Mouse (Mus musculus) limb, embryonic 14.5 days (tissue): Measurements from ENCODE around the gene Cd47. TPM values are rescaled to one million over a fixed set of nuclear protein-coding genes. Genes with fewer than 3 reads are reported as not detected.

ENCODE experiments used
- ATAC-seq: fragments of 200-750 bp; cut with Nextera tagmentation; 2 replicates; pipeline ENCODE4 v1.8.0; 2017; ENCODE audit warnings: low read depth, moderate number of reproducible peaks, moderate TSS enrichment; ENCODE audit not compliant: low FRiP score
- DNase-seq: peaks from one replicate; pipeline ENCODE4 v3.0.0-alpha.2; 2015; ENCODE audit warnings: low spot score
- H3K27ac ChIP-seq: fragments of 300-500 bp; sonication (generic); replicated peaks from 2 replicates; pipeline ENCODE4 v1.5.1; 2014; ENCODE audit warnings: low read depth, mild to moderate bottlenecking, low read length, moderate library complexity, mixed read lengths
- H3K27me3 ChIP-seq: fragments of 300-500 bp; sonication (generic); 2 replicates; pipeline ENCODE4 v1.6.1; 2014; ENCODE audit warnings: low read length, mixed read lengths; ENCODE audit not compliant: control insufficient read depth, insufficient read depth
- H3K36me3 ChIP-seq: fragments of 300-500 bp; sonication (generic); 2 replicates; pipeline ENCODE4 v1.6.1; 2014; ENCODE audit warnings: mild to moderate bottlenecking, low read length, moderate library complexity, mixed read lengths; ENCODE audit not compliant: control insufficient read depth, insufficient read depth
- H3K4me1 ChIP-seq: fragments of 300-500 bp; sonication (generic); 2 replicates; pipeline ENCODE4 v1.6.1; 2014; ENCODE audit warnings: antibody characterized with exemption, low read length, mixed read lengths; ENCODE audit not compliant: control insufficient read depth, insufficient read depth
- H3K4me2 ChIP-seq: fragments of 300-500 bp; sonication (generic); replicated peaks from 2 replicates; pipeline ENCODE4 v1.6.1; 2014; ENCODE audit warnings: low read depth, mild to moderate bottlenecking, low read length, moderate library complexity; ENCODE audit not compliant: severe bottlenecking
- H3K4me3 ChIP-seq: fragments of 300-500 bp; sonication (generic); replicated peaks from 2 replicates; pipeline ENCODE4 v1.5.1; 2014; ENCODE audit warnings: low read length
- H3K9ac ChIP-seq: fragments of 300-500 bp; sonication (generic); 2 replicates; pipeline ENCODE4 v1.6.1; 2014; ENCODE audit warnings: mild to moderate bottlenecking, low read depth, low read length, moderate library complexity; ENCODE audit not compliant: severe bottlenecking
- H3K9me3 ChIP-seq: fragments of 300-500 bp; sonication (generic); 2 replicates; pipeline ENCODE4 v1.6.1; 2016; ENCODE audit warnings: low read length; ENCODE audit not compliant: control insufficient read depth
- POLR2A ChIP-seq: fragments of 200-500 bp; IDR thresholded peaks from 2 replicates; pipeline ENCODE4 v1.8.0; 2012; ENCODE audit warnings: inconsistent platforms, mild to moderate bottlenecking, moderate library complexity, borderline replicate concordance; ENCODE audit not compliant: insufficient read depth, insufficient read length; ENCODE audit errors: extremely low read depth
- WGBS: fragments of 180-500 bp; shearing (Covaris S2); extraction: QIAGEN DNeasy Blood & Tissue Kit; methylation state at CpG from one replicate; pipeline ENCODE4 v1.1.7; 2014; 5-methylcytosine and 5-hydroxymethylcytosine counted together
- polyA plus RNA-seq, 2 experiments: library from polyadenylated mRNA; depleted of rRNA in 1 of 2; stranded (reverse) in 1 of 2; unstranded in 1 of 2; fragments of >200 nt; fragmentation: Nextera tagmentation in 1 of 2; extraction: Ambion mirVana in 1 of 2; gene quantifications; 2 replicates each; pipeline versions ENCODE4 v1.2.1 to v1.2.3; 2012 to 2014

Gene Cd47
- polyA plus RNA-seq, 2 experiments: 29.5 to 91.0 TPM

DNA sequence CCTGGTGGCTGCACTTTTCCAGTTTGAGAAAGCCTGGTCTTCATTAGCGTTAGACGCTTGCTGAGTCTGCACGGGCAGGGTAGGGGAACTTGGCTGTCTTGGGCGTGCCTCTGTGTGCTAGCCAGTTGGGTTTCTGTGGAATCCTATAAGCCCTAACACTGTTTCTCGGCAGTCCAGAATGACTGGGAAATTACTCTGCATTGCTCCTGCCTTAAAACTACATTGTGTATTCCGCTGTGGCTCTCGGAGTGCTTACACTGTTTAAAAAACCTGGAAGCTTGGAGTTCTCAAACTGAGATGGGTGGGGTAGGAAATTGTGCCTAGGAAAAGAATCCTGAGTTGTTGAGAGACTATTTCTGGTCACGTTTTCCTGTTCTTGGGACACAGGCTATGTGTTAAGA, 105.3 kb downstream of the Cd47 start:
- H3K4me1 ChIP-seq: peaks cover 29% of the 10 kb centered on the region

DNA sequence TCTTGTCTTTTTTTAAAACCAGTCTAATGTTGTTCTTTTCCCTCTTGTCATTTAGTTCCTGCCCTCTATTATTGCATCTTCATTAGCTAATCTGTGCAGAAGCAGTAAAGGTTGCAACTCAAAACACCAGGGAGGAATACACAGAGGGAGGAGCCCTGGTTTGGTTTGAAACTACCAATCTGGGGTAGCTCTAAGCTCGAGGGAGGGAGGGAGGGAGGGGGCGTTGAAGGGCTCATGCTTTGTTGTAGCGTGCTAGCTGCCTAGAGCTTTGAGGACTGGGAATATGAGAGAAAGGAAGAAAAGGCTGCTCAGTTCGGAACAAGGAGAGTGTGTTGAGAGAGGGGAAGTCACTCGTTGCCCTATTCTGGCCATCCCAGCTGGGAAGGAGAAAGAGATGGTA, 105.7 kb downstream of the Cd47 start:
- WGBS: 18% methylated on average over 5 of the region's 5 CpGs
- H3K27me3 ChIP-seq: no peaks in the 10 kb centered on the region
- peaks cover 29% of the 10 kb centered on the region for H3K4me1 ChIP-seq
- peaks cover under 1% of the 10 kb centered on the region; the same call in 1 of the 2 replicates for H3K36me3 ChIP-seq
- no peak for TF ChIP-seq POLR2A
- H3K27ac ChIP-seq: peak overlapping the region; percentile 64
- H3K9me3 ChIP-seq: no peaks in the 10 kb centered on the region
- H3K4me2 ChIP-seq: no peak overlapping the region
- no peak overlapping the region for H3K9ac ChIP-seq
- DNase-seq: no peak
- ATAC-seq: no peak
- no peak overlapping the region for H3K4me3 ChIP-seq

More for the DNA sequence above, 105.3 kb downstream of the Cd47 start:
- WGBS: 7% methylated on average over 8 of the region's 8 CpGs
- Histone ChIP-seq H3K4me2 (no peak overlapping the region), H3K27me3 (no peaks in the 10 kb centered on the region), H3K9me3 (no peaks in the 10 kb centered on the region), H3K4me3 (no peak overlapping the region), H3K27ac (peak overlapping the region; percentile 64), H3K36me3 (no peaks in the 10 kb centered on the region; the same call in 1 of the 2 replicates), H3K9ac (no peak overlapping the region)
- peak; percentile 66 for DNase-seq
- ATAC-seq: peak; percentile 56
- TF ChIP-seq POLR2A: no peak

DNA sequence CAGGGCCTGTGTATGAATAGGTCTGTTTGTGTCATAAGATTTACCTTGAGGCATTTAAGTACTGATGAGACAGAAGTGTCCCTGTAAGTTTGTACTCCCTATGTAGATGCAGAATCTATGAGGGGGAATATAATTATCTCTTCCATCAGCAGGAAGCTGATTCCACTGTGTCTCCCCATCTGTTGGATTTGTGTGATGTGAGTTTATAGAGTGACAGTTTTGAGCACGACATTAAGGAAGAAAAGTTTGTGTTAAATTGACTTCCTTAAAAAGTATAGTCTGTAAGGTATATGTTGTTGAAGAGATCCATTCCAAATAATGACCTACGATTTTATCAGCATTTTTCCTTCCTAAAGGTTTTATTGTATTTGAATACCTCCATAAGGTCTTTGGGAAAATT, 106.6 kb downstream of the Cd47 start:
- no peak overlapping the region for H3K4me3 ChIP-seq
- peaks cover 29% of the 10 kb centered on the region for H3K4me1 ChIP-seq
- H3K27ac ChIP-seq: no peak overlapping the region
- no peak overlapping the region for H3K4me2 ChIP-seq
- no peaks in the 10 kb centered on the region for H3K9me3 ChIP-seq
- H3K27me3 ChIP-seq: no peaks in the 10 kb centered on the region
- TF ChIP-seq POLR2A: no peak
- DNase-seq (no peak), ATAC-seq (no peak)
- H3K9ac ChIP-seq: no peak overlapping the region
- WGBS: 78% methylated on average over 2 of the region's 2 CpGs
- 0 out of 2 replicates have a peak, but pooled peaks cover 2% of the 10 kb centered on the region for H3K36me3 ChIP-seq

DNA sequence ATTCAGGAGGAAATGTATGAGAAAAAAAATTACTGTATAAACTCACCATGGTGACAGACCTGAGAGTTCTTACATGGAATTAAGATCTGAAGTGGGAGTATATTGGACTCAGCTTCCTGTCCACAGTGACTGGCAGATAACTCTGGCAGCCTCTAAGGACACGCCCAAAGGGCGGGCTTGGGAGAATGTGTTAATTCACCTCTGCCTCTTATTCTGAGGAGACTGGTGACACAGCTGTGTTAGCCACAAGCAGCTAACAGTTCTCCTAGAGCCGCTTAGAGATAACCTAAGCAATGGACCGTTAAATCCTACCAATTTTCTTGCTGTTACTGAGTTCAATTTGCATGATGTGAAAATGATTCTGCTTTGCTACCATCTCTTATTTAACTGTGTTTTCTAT, 107.0 kb downstream of the Cd47 start:
- Histone ChIP-seq H3K9ac (no peak overlapping the region), H3K27ac (no peak overlapping the region), H3K27me3 (no peaks in the 10 kb centered on the region), H3K36me3 (0 out of 2 replicates have a peak, but pooled peaks cover 2% of the 10 kb centered on the region), H3K4me1 (peaks cover 29% of the 10 kb centered on the region), H3K9me3 (no peaks in the 10 kb centered on the region), H3K4me2 (no peak overlapping the region), H3K4me3 (no peak overlapping the region)
- DNase-seq (no peak), ATAC-seq (no peak)
- WGBS: 45% methylated on average over 4 of the region's 4 CpGs
- no peak for TF ChIP-seq POLR2A

DNA sequence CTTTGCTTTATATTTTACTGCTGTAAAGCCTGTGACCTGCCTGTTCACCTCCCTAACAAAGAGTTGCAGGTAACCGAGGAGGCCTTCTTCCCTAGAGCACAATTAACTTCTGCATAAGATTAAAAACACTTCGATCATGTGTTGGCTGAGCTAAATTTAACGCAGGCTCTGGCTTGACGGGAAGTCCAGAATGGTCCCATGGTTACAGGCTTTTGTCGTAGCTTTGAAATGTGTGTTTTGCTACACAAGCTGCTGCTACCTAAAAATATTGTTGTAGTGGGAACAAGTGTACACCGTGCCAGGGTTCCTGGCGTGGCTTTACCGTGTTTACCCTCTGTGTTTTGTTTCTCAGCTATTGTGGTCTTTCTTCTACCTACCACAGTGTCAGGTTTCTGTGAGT, 109.2 kb downstream of the Cd47 start:
- Histone ChIP-seq H3K4me1 (peaks cover 29% of the 10 kb centered on the region), H3K9me3 (no peaks in the 10 kb centered on the region), H3K9ac (no peak overlapping the region), H3K27ac (no peak overlapping the region), H3K4me3 (no peak overlapping the region), H3K27me3 (no peaks in the 10 kb centered on the region), H3K36me3 (0 out of 2 replicates have a peak, but pooled peaks cover 2% of the 10 kb centered on the region), H3K4me2 (no peak overlapping the region)
- WGBS: 31% methylated on average over 8 of the region's 8 CpGs
- no peak for TF ChIP-seq POLR2A
- DNase-seq (no peak), ATAC-seq (no peak)

DNA sequence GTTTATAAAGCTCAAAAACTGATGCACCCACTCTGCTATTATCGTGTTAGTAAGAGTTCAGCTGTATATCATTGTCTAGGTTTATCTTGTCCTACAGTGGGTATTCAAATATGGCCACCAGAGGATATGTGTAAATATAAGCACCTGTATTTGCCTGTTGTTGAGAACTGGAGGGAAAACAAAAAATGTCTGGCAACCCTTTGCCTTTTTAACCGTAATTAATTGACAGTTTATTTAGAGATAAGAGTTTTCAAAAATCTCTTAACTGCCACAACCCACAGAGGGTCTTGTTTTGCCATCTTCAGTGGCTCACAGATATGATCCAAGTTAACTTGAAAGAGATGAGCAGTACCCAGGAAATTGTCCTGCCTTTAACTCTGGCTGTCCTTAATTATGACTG, 113.8 kb downstream of the Cd47 start:
- no peaks in the 10 kb centered on the region for H3K9me3 ChIP-seq
- no peak for ATAC-seq

More for the DNA sequence above, 113.8 kb downstream of the Cd47 start:
- Histone ChIP-seq H3K4me2 (no peak overlapping the region), H3K27ac (no peak overlapping the region), H3K4me1 (peaks cover 6% of the 10 kb centered on the region), H3K4me3 (no peak overlapping the region), H3K9ac (no peak overlapping the region), H3K36me3 (peaks cover 2% of the 10 kb centered on the region; the same call in 1 of the 2 replicates), H3K27me3 (no peaks in the 10 kb centered on the region)
- WGBS: 85% methylated on average over 2 of the region's 2 CpGs
- TF ChIP-seq POLR2A: no peak
- DNase-seq: no peak
